Mouse (Mus musculus) myocyte (in vitro differentiated cells): ENCODE measurements around the gene Rad18.
"Not testable (repeated sequence)": the region's sequence is repeated elsewhere in the genome, so short reads cannot be mapped to it uniquely, and the experiment has no call there.

Source experiments
- CEBPB ChIP-seq: IDR thresholded peaks from 2 replicates; pipeline ENCODE4 v1.6.1; 2011; ENCODE audit warnings: mild to moderate bottlenecking, moderate library complexity; ENCODE audit not compliant: poor library complexity, insufficient read depth, severe bottlenecking
- E2F4 ChIP-seq: IDR thresholded peaks from one replicate; pipeline ENCODE4 v1.6.1; 2011; ENCODE audit warnings: mild to moderate bottlenecking, control low read depth, moderate library complexity; ENCODE audit not compliant: insufficient read depth
- POLR2A ChIP-seq: IDR thresholded peaks from one replicate; pipeline ENCODE4 v1.6.1; 2011; ENCODE audit warnings: low read depth, mild to moderate bottlenecking, control low read depth, moderate library complexity; ENCODE audit not compliant: insufficient read length
- SRF ChIP-seq: IDR thresholded peaks from one replicate; pipeline ENCODE4 v1.6.1; 2011; ENCODE audit warnings: low read depth; ENCODE audit not compliant: control insufficient read depth, insufficient read length
- TCF12 ChIP-seq: IDR thresholded peaks from one replicate; pipeline ENCODE4 v1.6.1; 2011; ENCODE audit warnings: mild to moderate bottlenecking, control low read depth; ENCODE audit not compliant: poor library complexity, insufficient read depth, severe bottlenecking

DNA sequence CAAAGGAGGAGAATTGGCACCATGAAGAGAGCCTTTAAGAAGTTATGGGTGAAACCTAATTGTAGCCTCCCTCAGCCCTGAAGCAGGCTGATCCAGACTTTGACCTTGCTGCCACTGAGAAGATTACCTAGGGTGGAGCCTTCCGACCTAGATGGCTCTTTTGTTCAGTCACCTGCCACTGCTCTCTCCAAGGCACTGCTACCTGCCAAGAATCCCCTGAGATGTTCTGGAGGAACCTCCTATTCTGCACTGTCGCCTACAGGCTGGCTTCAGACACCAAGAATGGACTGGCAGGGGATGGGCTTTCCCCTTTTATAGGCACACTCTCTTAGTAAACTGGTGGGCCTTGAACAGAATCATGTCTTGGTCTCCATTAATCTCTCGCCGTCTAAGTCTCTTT is 5.8 kb upstream of the Rad18 start:
- TF ChIP-seq POLR2A, E2F4, CEBPB, TCF12, SRF: not testable (repeated sequence)
